ENCODE assay signal across 7 mouse cellular contexts in the genomic region with DNA sequence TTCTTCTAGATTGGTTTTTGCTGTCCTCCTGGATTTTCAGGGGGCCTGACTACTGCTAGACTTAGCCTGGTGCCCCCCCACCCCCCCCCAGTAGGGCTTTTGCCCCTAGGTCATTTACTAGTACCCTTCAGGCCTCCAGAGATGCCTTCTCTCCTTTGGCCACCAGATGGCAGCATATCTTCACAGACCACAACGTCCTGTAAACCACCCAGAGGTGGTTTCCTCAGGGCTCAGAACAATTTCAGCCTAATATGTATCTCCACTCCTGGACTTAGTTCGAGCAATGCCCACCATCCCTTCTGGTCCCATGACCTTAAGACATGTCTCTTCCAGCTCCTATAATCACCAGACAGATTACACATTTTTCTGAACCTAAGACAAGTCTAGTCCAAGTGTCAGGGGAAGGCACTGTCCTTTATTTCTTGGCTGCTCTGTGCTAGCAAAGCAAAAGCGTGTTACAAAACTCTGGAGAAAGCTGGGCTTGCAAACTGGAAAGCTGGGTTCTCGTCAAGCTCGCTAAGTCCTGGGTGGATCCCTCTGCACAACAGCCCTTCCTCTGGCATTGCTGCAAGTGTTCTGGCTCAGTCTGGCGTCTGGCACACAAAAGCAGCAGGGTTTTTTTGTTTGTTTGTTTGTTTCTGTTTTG. TPM values are rescaled to one million over a fixed set of nuclear protein-coding genes. Genes with fewer than 3 reads are reported as not detected.
A peak's percentile ranks its signal among the peaks of the same experiment; 100 is the strongest.
DNase-seq lines count a peak whose midpoint lies in the region; ATAC-seq lines count a peak whose summit lies in the region.

No protein-coding gene starts in this region.

- DNase-seq in WW6 (ENCODE audit: low read depth, low spot score), result peak; percentile 18
- DNase-seq in cerebellum, postnatal 25 days, result peak; percentile 80 to 88
- peak; percentile 78 to 88 for DNase-seq in frontal cortex, postnatal 36 days (ENCODE audit: low spot score in 2 of 2)
- DNase-seq in intestine, embryonic 14.5 days (ENCODE audit: low spot score), result peak; percentile 96
- DNase-seq in left cerebral cortex, postnatal 10 days (ENCODE audit: extremely low spot score in 1 of 2, low spot score in 2 of 2), result peak; percentile 76
- DNase-seq in midbrain, embryonic 10.5 days (ENCODE audit: low spot score), result peak; percentile 75
- peak; percentile 85 for DNase-seq in right cerebral cortex, postnatal 4 days

- H3K27ac ChIP-seq in intestine, embryonic 14.5 days (ENCODE audit: low read depth), result no peak overlapping the region; the same call in 1 of the 2 replicates
- no peak overlapping the region for H3K27ac ChIP-seq in midbrain, embryonic 10.5 days (replicated peaks)

- H3K9ac ChIP-seq in intestine, embryonic 14.5 days (ENCODE audit: low read length), result no peak overlapping the region

- ATAC-seq in intestine, embryonic 14.5 days (replicated peaks; ENCODE audit: low FRiP score, low TSS enrichment, low read depth), result 0 out of 2 replicates have a peak, but pooled peaks have one; percentile 13

- 43% methylated on average over 6 of the region's 6 CpGs for WGBS in intestine, embryonic 14.5 days
- 52% methylated on average over 6 of the region's 6 CpGs for WGBS in midbrain, embryonic 10.5 days

- peaks cover 19% of the 10 kb centered on the region; the same call in 1 of the 2 replicates for H3K4me1 ChIP-seq in intestine, embryonic 14.5 days (replicated peaks; ENCODE audit: control insufficient read depth, insufficient read depth, low read length)
- H3K4me1 ChIP-seq in midbrain, embryonic 10.5 days, result peaks cover 15% of the 10 kb centered on the region

- no peak overlapping the region for H3K4me3 ChIP-seq in intestine, embryonic 14.5 days (ENCODE audit: low read depth, low read length)
- no peak overlapping the region for H3K4me3 ChIP-seq in midbrain, embryonic 10.5 days

- H3K4me2 ChIP-seq in intestine, embryonic 14.5 days (ENCODE audit: low read length), result no peak overlapping the region

- H3K27me3 ChIP-seq in intestine, embryonic 14.5 days (replicated peaks; ENCODE audit: control insufficient read depth, insufficient read depth, low read length), result no peaks in the 10 kb centered on the region
- H3K27me3 ChIP-seq in midbrain, embryonic 10.5 days (ENCODE audit: low read depth, poor library complexity, severe bottlenecking), result no peaks in the 10 kb centered on the region

- no peaks in the 10 kb centered on the region for H3K36me3 ChIP-seq in intestine, embryonic 14.5 days (ENCODE audit: control insufficient read depth, insufficient read depth, low read length)
- no peaks in the 10 kb centered on the region for H3K36me3 ChIP-seq in midbrain, embryonic 10.5 days

- no peaks in the 10 kb centered on the region for H3K9me3 ChIP-seq in intestine, embryonic 14.5 days (ENCODE audit: control insufficient read depth, low read length)
- H3K9me3 ChIP-seq in midbrain, embryonic 10.5 days (replicated peaks), result no peaks in the 10 kb centered on the region

- intact Hi-C loops in left cerebral cortex, postnatal 10 days (cut with DNase I), result loop anchor here (5.0 kb wide), 1 partner anchor 116 kb away; no protein-coding TSS in a partner anchor

RNA-seq across cellular contexts. Expression of a gene that starts 38.0 kb away (rescaled TPM):
- polyA plus RNA-seq in intestine, embryonic 14.5 days (2014; fragmentation: Nextera tagmentation; extraction: Ambion mirVana), result 0.82 and 0.88 TPM in 2 replicates
- not detected for total RNA-seq in left cerebral cortex, postnatal 10 days (2021)
- not detected in 2 replicates for polyA plus RNA-seq in midbrain, embryonic 10.5 days (2016; fragmentation: Nextera tagmentation; extraction: Ambion mirVana)

Comparison
In these comparisons a context has a peak if more than half of its experiments do, and no peak if none do; other contexts are left out.
1. DNase-seq: peak in every context shown above with its lines; median percentile 96 in intestine, embryonic 14.5 days; 85 in right cerebral cortex, postnatal 4 days; 84 in cerebellum, postnatal 25 days; 83 in frontal cortex, postnatal 36 days; 76 in left cerebral cortex, postnatal 10 days; 75 in midbrain, embryonic 10.5 days; 18 in WW6.